Mouse (Mus musculus) CH12.LX (cell line): ENCODE results near the gene Tor1a.

ENCODE experiments used
- BHLHE40 ChIP-seq: IDR thresholded peaks from 2 replicates; pipeline ENCODE4 v1.6.1; 2011; ENCODE audit warnings: mild to moderate bottlenecking, low read depth, low read length, improper control_type of control experiment
- CHD2 ChIP-seq: IDR thresholded peaks from 2 replicates; pipeline ENCODE4 v1.6.1; 2011; ENCODE audit warnings: low read length, improper control_type of control experiment
- CTCF ChIP-seq, 2 experiments: IDR thresholded peaks in 1 of 2; conservative IDR thresholded peaks in 1 of 2; 2 replicates each; pipeline ENCODE4 v1.5.1; 2011 to 2012; ENCODE audit warnings: low read depth in 2 of 2, low read length in 2 of 2, improper control_type of control experiment in 1 of 2, inconsistent platforms in 1 of 2, mild to moderate bottlenecking in 1 of 2, moderate library complexity in 1 of 2
- EP300 ChIP-seq: IDR thresholded peaks from 2 replicates; pipeline ENCODE4 v1.6.1; 2011; ENCODE audit warnings: low read length, improper control_type of control experiment
- JUN ChIP-seq: IDR thresholded peaks from 2 replicates; pipeline ENCODE4 v1.6.1; 2011; ENCODE audit warnings: low read depth, mild to moderate bottlenecking, low read length, improper control_type of control experiment, moderate library complexity; ENCODE audit not compliant: insufficient read depth
- KAT2A ChIP-seq: IDR thresholded peaks from 2 replicates; pipeline ENCODE4 v1.6.1; 2012; ENCODE audit warnings: low read length, improper control_type of control experiment, inconsistent platforms; ENCODE audit not compliant: insufficient replicate concordance
- MAX ChIP-seq: IDR thresholded peaks from 2 replicates; pipeline ENCODE4 v1.6.1; 2011; ENCODE audit warnings: low read length, improper control_type of control experiment
- NELFE ChIP-seq: IDR thresholded peaks from 2 replicates; pipeline ENCODE4 v1.6.1; 2011; ENCODE audit warnings: low read depth, low read length, improper control_type of control experiment
- POLR2A ChIP-seq: IDR thresholded peaks from 2 replicates; pipeline ENCODE4 v1.6.1; 2011; ENCODE audit warnings: low read depth, mild to moderate bottlenecking, improper control_type of control experiment, low read length
- TCF12 ChIP-seq: IDR thresholded peaks from 2 replicates; pipeline ENCODE4 v1.6.1; 2014; ENCODE audit warnings: low read depth, mild to moderate bottlenecking, inconsistent platforms, low read length, improper control_type of control experiment
- USF1 ChIP-seq: IDR thresholded peaks from 2 replicates; pipeline ENCODE4 v1.6.1; 2014; ENCODE audit warnings: low read depth, mild to moderate bottlenecking, inconsistent platforms, low read length, improper control_type of control experiment
- ZC3H11A ChIP-seq: IDR thresholded peaks from 2 replicates; pipeline ENCODE4 v1.6.1; 2012; ENCODE audit warnings: low read depth, mild to moderate bottlenecking, inconsistent platforms, low read length, improper control_type of control experiment
- ZNF384 ChIP-seq: IDR thresholded peaks from 2 replicates; pipeline ENCODE4 v1.6.1; 2012; ENCODE audit warnings: low read depth, low read length, improper control_type of control experiment, inconsistent platforms

DNA sequence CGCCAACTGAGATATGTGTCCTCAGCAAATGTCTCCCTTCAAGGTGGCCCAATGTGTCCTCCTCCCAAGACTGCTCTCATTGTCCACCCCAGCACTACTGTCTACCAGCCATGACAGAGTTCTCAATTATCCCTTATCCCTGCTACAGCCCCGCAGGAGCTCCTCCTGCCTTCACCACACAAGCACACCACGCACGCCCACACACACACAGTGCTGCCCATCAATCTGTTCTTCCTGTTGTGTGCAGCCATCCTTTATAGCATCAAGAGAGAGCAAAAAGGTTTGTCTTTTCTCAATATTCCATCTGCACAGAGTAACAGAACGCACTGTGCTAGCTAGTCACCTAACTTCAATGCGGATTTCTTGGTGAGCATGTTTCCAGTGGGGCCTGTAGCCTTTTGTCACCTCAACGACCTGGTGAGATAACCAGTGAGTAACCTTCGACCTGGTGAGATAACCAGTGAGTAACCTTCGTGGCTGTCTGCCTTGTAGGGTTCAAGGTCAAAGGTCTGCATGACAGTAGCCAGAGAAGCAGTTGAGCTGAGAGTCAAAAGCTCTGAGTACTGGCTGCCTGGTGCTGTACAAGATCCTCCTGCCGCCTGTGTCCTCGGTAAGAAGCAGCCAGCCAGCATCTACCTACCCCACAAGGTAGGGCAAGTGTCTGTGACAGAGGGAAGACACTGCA, 5.0 kb downstream of the Tor1a start:
- TF ChIP-seq POLR2A (no peak), EP300 (no peak), CTCF (conservative IDR thresholded peaks at IDR 0.05 in 1 of 2, IDR thresholded peaks at IDR 0.05 in 1 of 2; ENCODE audit: low read depth in 2 of 2, low read length in 2 of 2) (no peak), USF1 (no peak), MAX (no peak), BHLHE40 (no peak), JUN (no peak), ZNF384 (no peak), ZC3H11A (no peak), CHD2 (no peak), TCF12 (no peak), KAT2A (no peak), NELFE (no peak)
